Mouse (Mus musculus) midbrain, embryonic 16.5 days (tissue): ENCODE results near the gene Ccdc103. TPM values are rescaled to one million over a fixed set of nuclear protein-coding genes. Genes with fewer than 3 reads are reported as not detected.
A peak's percentile ranks its signal among the peaks of the same experiment; 100 is the strongest.

Source experiments
- ATAC-seq: fragments of 200-750 bp; cut with Nextera tagmentation; 2 replicates; pipeline ENCODE4 v1.8.0; 2017; ENCODE audit warnings: moderate TSS enrichment
- H3K27ac ChIP-seq: fragments of 300-500 bp; sonication (generic); 2 replicates; pipeline ENCODE4 v1.5.1; 2014; ENCODE audit warnings: mild to moderate bottlenecking, low read length, mixed read lengths
- H3K27me3 ChIP-seq: fragments of 300-500 bp; sonication (generic); 2 replicates; pipeline ENCODE4 v1.6.1; 2014; ENCODE audit warnings: low read depth, low read length, mixed read lengths; ENCODE audit not compliant: control insufficient read depth, insufficient read depth
- H3K36me3 ChIP-seq: fragments of 300-500 bp; sonication (generic); 2 replicates; pipeline ENCODE4 v1.6.1; 2014; ENCODE audit warnings: mild to moderate bottlenecking, low read length, moderate library complexity, mixed read lengths; ENCODE audit not compliant: control insufficient read depth, insufficient read depth
- H3K4me1 ChIP-seq: fragments of 300-500 bp; sonication (generic); 2 replicates; pipeline ENCODE4 v1.6.1; 2014; ENCODE audit warnings: mild to moderate bottlenecking, low read length, mixed read lengths; ENCODE audit not compliant: control insufficient read depth, insufficient read depth
- H3K4me2 ChIP-seq: fragments of 300-500 bp; sonication (generic); 2 replicates; pipeline ENCODE4 v1.6.1; 2014; ENCODE audit warnings: mild to moderate bottlenecking, low read length, mixed read lengths
- H3K4me3 ChIP-seq: fragments of 300-500 bp; sonication (generic); 2 replicates; pipeline ENCODE4 v1.5.1; 2014; ENCODE audit warnings: low read depth, mild to moderate bottlenecking, low read length, moderate library complexity, mixed read lengths
- H3K9ac ChIP-seq: fragments of 300-500 bp; sonication (generic); 2 replicates; pipeline ENCODE4 v1.6.1; 2014; ENCODE audit warnings: low read depth, low read length, mixed read lengths
- H3K9me3 ChIP-seq: fragments of 300-500 bp; sonication (generic); replicated peaks from 2 replicates; pipeline ENCODE4 v1.6.1; 2014; ENCODE audit warnings: mild to moderate bottlenecking, low read length, mixed read lengths; ENCODE audit not compliant: control insufficient read depth, poor library complexity, severe bottlenecking
- WGBS: fragments of 180-500 bp; shearing (Covaris S2); extraction: QIAGEN DNeasy Blood & Tissue Kit; methylation state at CpG from one replicate; pipeline ENCODE4 v1.1.7; 2014; 5-methylcytosine and 5-hydroxymethylcytosine counted together
- polyA plus RNA-seq: library from polyadenylated mRNA; unstranded; fragments of >200 nt; fragmentation: Nextera tagmentation; extraction: Ambion mirVana; gene quantifications from 2 replicates; pipeline ENCODE4 v1.2.1, GENCODE M21; 2015

The Ccdc103 gene
- polyA plus RNA-seq, 1 experiment from 2014 or later: 2.3 TPM

DNA sequence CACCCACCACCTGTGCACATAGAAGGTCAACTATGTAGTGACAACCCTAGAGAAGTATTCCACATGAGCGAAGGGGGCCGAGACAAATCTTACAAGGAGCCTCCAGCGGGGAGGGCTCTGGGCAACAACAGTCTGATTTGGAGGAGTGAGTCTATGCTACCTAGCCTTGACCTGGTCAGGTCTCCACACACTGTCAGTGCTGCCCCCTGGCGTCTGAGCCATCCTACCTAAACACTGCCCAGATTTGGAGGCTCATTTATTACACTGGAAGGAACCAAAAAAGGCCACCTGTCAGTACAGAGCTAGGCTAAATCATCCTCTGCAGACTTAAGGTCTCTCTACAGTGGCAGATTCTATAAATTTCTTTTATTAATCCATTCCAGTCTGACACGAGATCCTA, 29.1 kb upstream of the Ccdc103 start:
- ATAC-seq: no peak
- H3K27ac ChIP-seq: no peak overlapping the region
- no peaks in the 10 kb centered on the region for H3K9me3 ChIP-seq
- no peaks in the 10 kb centered on the region for H3K4me1 ChIP-seq
- H3K9ac ChIP-seq: no peak overlapping the region
- peaks cover 52% of the 10 kb centered on the region for H3K36me3 ChIP-seq
- H3K4me3 ChIP-seq: no peak overlapping the region
- H3K27me3 ChIP-seq: no peaks in the 10 kb centered on the region
- no peak overlapping the region for H3K4me2 ChIP-seq
- WGBS: 65% methylated on average over 5 of the region's 5 CpGs

DNA sequence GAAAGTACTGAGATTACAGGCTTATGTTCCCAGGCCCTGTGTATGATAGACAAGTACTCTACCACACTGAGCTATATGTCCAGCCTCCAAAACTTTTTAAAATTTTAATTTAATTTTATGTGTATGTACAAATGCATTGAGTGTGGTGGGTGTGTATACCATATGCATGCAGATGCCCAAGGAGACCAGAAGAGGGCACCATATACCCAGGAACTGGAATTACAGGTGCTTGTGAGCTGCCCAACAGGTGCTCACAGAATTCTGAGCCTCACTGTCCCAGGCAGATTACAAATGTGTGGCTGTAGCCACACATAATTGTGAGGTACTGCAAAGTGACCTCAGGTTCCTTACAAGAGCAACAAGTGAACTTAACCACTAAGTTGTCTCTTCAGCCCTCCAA, 27.2 kb upstream of the Ccdc103 start:
- no peak overlapping the region for H3K27ac ChIP-seq
- peaks cover 40% of the 10 kb centered on the region for H3K36me3 ChIP-seq
- no peak overlapping the region for H3K9ac ChIP-seq
- no peak overlapping the region for H3K4me2 ChIP-seq
- H3K9me3 ChIP-seq: no peaks in the 10 kb centered on the region
- no peaks in the 10 kb centered on the region for H3K4me1 ChIP-seq
- no peak for ATAC-seq
- no peaks in the 10 kb centered on the region for H3K27me3 ChIP-seq
- H3K4me3 ChIP-seq: no peak overlapping the region

GRCm38 (mm10) chr11:102855941-102856340, 25.1 kb upstream of the Ccdc103 start:
- Histone ChIP-seq H3K4me3 (no peak overlapping the region), H3K4me2 (no peak overlapping the region), H3K27ac (no peak overlapping the region), H3K4me1 (no peaks in the 10 kb centered on the region), H3K27me3 (no peaks in the 10 kb centered on the region), H3K9me3 (no peaks in the 10 kb centered on the region), H3K9ac (no peak overlapping the region), H3K36me3 (peaks cover 26% of the 10 kb centered on the region)
- 82% methylated on average over 6 of the region's 6 CpGs for WGBS
- no peak for ATAC-seq

DNA sequence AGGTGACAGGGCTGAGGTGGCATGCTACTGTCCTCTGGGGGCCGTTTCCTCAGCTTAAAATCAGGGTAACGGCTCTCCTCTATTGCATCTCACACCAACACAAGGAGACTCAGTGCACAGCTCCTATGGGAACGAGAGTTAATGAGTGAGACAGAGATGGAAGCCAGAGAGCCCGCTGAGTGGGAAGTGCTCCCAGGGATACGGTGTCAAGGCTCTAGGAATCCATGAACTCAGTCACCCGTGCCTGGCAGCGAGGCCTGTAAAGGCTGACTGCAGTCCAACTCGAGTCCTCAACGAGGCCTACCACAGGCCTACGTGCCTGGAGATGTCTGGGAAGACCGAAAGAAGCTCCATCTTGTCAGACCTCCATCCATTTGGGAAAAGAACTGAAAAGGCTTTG, 22.1 kb upstream of the Ccdc103 start:
- Histone ChIP-seq H3K9ac (no peak overlapping the region), H3K9me3 (no peaks in the 10 kb centered on the region), H3K36me3 (peaks cover 23% of the 10 kb centered on the region), H3K4me3 (no peak overlapping the region), H3K27ac (no peak overlapping the region), H3K27me3 (no peaks in the 10 kb centered on the region), H3K4me1 (no peaks in the 10 kb centered on the region), H3K4me2 (no peak overlapping the region)
- no peak for ATAC-seq
- 85% methylated on average over 11 of the region's 11 CpGs for WGBS

GRCm38 (mm10) chr11:102859933-102860332, 21.1 kb upstream of the Ccdc103 start:
- Histone ChIP-seq H3K9ac (no peak overlapping the region), H3K36me3 (peaks cover 16% of the 10 kb centered on the region), H3K4me1 (no peaks in the 10 kb centered on the region), H3K4me3 (no peak overlapping the region), H3K9me3 (no peaks in the 10 kb centered on the region), H3K27ac (no peak overlapping the region), H3K4me2 (no peak overlapping the region), H3K27me3 (no peaks in the 10 kb centered on the region)
- WGBS: 92% methylated on average over 8 of the region's 8 CpGs
- no peak for ATAC-seq

- ATAC-seq: no peak
- 24% methylated on average over 4 of the region's 4 CpGs for WGBS
- H3K9me3 ChIP-seq: no peaks in the 10 kb centered on the region
- H3K4me3 ChIP-seq: no peak overlapping the region
- no peaks in the 10 kb centered on the region for H3K27me3 ChIP-seq
- no peaks in the 10 kb centered on the region for H3K4me1 ChIP-seq
- no peak overlapping the region for H3K27ac ChIP-seq
- peaks cover 28% of the 10 kb centered on the region for H3K36me3 ChIP-seq
- H3K9ac ChIP-seq: no peak overlapping the region
- H3K4me2 ChIP-seq: no peak overlapping the region
These were observed 16.7 kb upstream of the Ccdc103 start for GRCm38 (mm10) chr11:102864272-102864671.

GRCm38 (mm10) chr11:102874801-102875334, 6.1 kb upstream of the Ccdc103 start:
- H3K4me2 ChIP-seq: no peak overlapping the region
- H3K9me3 ChIP-seq: no peaks in the 10 kb centered on the region
- H3K4me1 ChIP-seq: peaks cover 6% of the 10 kb centered on the region
- no peak for ATAC-seq
- H3K36me3 ChIP-seq: peaks cover 13% of the 10 kb centered on the region
- H3K9ac ChIP-seq: no peak overlapping the region
- H3K27ac ChIP-seq: no peak overlapping the region
- H3K27me3 ChIP-seq: no peaks in the 10 kb centered on the region
- WGBS: 81% methylated on average over 7 of the region's 7 CpGs
- no peak overlapping the region for H3K4me3 ChIP-seq

DNA sequence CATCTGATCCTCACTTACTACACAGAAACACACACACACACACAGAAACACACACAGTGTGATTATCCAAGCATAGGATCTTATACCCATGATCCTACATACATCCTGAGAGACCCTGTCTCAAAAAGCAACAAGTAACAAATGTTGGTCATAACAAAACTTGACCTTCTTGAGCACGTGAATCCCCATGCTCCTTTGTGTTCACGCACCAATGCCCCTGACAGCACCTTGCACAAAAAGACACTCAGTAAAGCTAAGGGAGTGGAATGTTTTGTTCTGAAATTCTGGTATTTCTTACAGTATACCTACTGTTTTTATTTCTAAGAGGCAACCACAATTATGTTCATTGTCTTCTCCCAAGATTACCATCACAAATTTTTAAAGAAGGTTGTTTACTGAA, 1.4 kb upstream of the Ccdc103 start:
- peaks cover 4% of the 10 kb centered on the region for H3K36me3 ChIP-seq
- H3K27ac ChIP-seq: no peak overlapping the region
- no peaks in the 10 kb centered on the region; the same call in 1 of the 2 replicates for H3K27me3 ChIP-seq
- H3K9ac ChIP-seq: no peak overlapping the region
- no peak overlapping the region for H3K4me3 ChIP-seq
- peaks cover 15% of the 10 kb centered on the region for H3K4me1 ChIP-seq
- no peaks in the 10 kb centered on the region for H3K9me3 ChIP-seq
- peak overlapping the region; percentile 87 for H3K4me2 ChIP-seq
- ATAC-seq: no peak
- 61% methylated on average over 2 of the region's 2 CpGs for WGBS

- Histone ChIP-seq H3K9ac (peak overlapping the region; percentile 67), H3K9me3 (no peaks in the 10 kb centered on the region), H3K4me3 (peak overlapping the region; percentile 66), H3K4me2 (peak overlapping the region; percentile 87), H3K27me3 (no peaks in the 10 kb centered on the region; the same call in 1 of the 2 replicates), H3K4me1 (peaks cover 15% of the 10 kb centered on the region), H3K27ac (peak overlapping the region; percentile 91), H3K36me3 (peaks cover 4% of the 10 kb centered on the region; the same call in 1 of the 2 replicates)
- ATAC-seq: peak; percentile 30; the same call in 1 of the 2 replicates
- 18% methylated on average over 13 of the region's 13 CpGs for WGBS
These were observed 552 bp downstream of the Ccdc103 start for GRCm38 (mm10) chr11:102881314-102882198.
